Mouse (Mus musculus): ENCODE measurements around the gene Gm11444. TPM values are rescaled to one million over a fixed set of nuclear protein-coding genes. Genes with fewer than 3 reads are reported as not detected.

Gm11444 gene
- polyA plus RNA-seq, 1 experiment from 2014 or later, result not detected

Other genes with a start within 250 kb of the Gm11444 start
- 1.4 and 3.3 TPM in 2 replicates for gene Tbx2, start 17.8 kb downstream of the Gm11444 start, polyA plus RNA-seq (2015; fragmentation: Nextera tagmentation; extraction: Ambion mirVana)
- 0.72 and 5.0 TPM in 2 replicates for gene Tbx4, start 36.1 kb upstream of the Gm11444 start, polyA plus RNA-seq (2015; fragmentation: Nextera tagmentation; extraction: Ambion mirVana)

Data from heart, embryonic 16.5 days (tissue).